12 mouse cellular contexts compared by ENCODE assay signal in the genomic region with DNA sequence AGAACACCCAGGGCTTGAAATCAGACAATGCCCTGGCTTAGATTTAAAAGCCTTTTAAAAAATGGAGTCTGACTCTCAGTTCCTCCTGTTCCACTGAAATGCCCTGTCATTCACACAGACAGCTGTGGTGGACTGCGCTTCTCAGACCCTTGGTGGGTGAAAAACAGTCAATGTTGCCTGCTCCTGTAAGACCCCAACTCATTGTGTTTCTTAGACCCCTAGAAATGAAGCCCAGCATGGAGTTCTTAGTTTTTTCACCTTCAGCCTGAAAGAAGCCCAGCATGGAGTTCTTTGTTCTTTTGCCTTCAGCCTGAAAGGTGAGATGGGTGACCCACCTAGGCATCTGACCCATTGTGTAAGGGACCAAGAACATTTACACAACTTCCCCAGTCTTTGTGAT. TPM values are rescaled to one million over a fixed set of nuclear protein-coding genes. Genes with fewer than 3 reads are reported as not detected.
DNase-seq lines count a peak whose midpoint lies in the region; TF ChIP-seq lines count a peak whose summit lies in the region.
"Not testable (repeated sequence)": the region's sequence is repeated elsewhere in the genome, so short reads cannot be mapped to it uniquely, and the experiment has no call there.
"Had no signal": no experiment of that assay in that cellular context is flagged by ENCODE, and none has a peak within 500 bp of the region (broad histone marks: within the 10 kb centered on the region; RNA-seq: fewer than 3 reads in every experiment).

No protein-coding gene starts in this region.

- not testable (repeated sequence) for TF ChIP-seq EP300 in ES-Bruce4 (IDR thresholded peaks at IDR 0.05; ENCODE audit: insufficient read depth, low read depth, low read length)

- TF ChIP-seq POLR2A in ES-Bruce4 (IDR thresholded peaks at IDR 0.05; ENCODE audit: insufficient read depth, low read length) = not testable (repeated sequence)

- not testable (repeated sequence) for H3K9me3 ChIP-seq in ES-Bruce4 (replicated peaks; ENCODE audit: control insufficient read depth, insufficient read depth, low read length, poor library complexity, severe bottlenecking)

- H3K4me3 ChIP-seq in ES-Bruce4 (ENCODE audit: low read depth, low read length) = not testable (repeated sequence)

- H3K9ac ChIP-seq in ES-Bruce4 (ENCODE audit: low read depth, poor library complexity, severe bottlenecking) = not testable (repeated sequence)

- H3K36me3 ChIP-seq in ES-Bruce4 (ENCODE audit: control insufficient read depth, insufficient read depth, low read length, poor library complexity, severe bottlenecking) = not testable (repeated sequence)

- H3K27ac ChIP-seq in ES-Bruce4 (ENCODE audit: insufficient read depth, low read length) = peak overlapping the region; percentile 81

- peak; percentile 74 for DNase-seq in ES-CJ7 (ENCODE audit: low read depth, low spot score)
- DNase-seq in R1 (ENCODE audit: low read depth, low spot score) = peak; percentile 87
- peak; percentile 48 for DNase-seq in ZHBTc4 (ENCODE audit: low read depth, low spot score)

- H3K4me1 ChIP-seq in ES-Bruce4 (ENCODE audit: control insufficient read depth, insufficient read depth, low read length) = not testable (repeated sequence)

- not testable (repeated sequence) for TF ChIP-seq CTCF in ES-Bruce4 (IDR thresholded peaks at IDR 0.05; ENCODE audit: low read depth, low read length)

- not testable (repeated sequence) for H3K27me3 ChIP-seq in ES-Bruce4 (ENCODE audit: control insufficient read depth, insufficient read depth, low read length, poor library complexity, severe bottlenecking)

RNA-seq across cellular contexts. Expression of a gene that starts 36.5 kb away (rescaled TPM):
- polyA plus RNA-seq in ES-Bruce4 (2011; ENCODE audit: insufficient read depth, insufficient read length, low read depth, missing spikeins) = 9.0 and 9.2 TPM in 2 replicates
- polyA plus RNA-seq: activated CD4-positive, CD25-positive, alpha-beta regulatory T cell, adult 4 months; adrenal gland, adult 2 months; brain, embryonic 14.5 days; C2C12; CD4-positive, CD25-positive, alpha-beta regulatory T cell, adult 4 months; cerebellum, adult 2 months; G1E; Patski had no signal
